Mouse (Mus musculus): ENCODE results near the gene Mipol1. TPM values are rescaled to one million over a fixed set of nuclear protein-coding genes. Genes with fewer than 3 reads are reported as not detected.

Gene Mipol1
- total and polyA plus RNA-seq, 3 experiments, result 6.4 to 10.4 (median 6.6) TPM

Other genes starting within 250 kb of the Mipol1 start
- gene Slc25a21, start 33.0 kb upstream of the Mipol1 start, total RNA-seq (2012; rRNA removed), result not detected in 2 replicates
- gene Slc25a21, start 33.0 kb upstream of the Mipol1 start, total RNA-seq (2014; rRNA removed), result not detected in 2 replicates
- not detected in 2 replicates for gene Slc25a21, start 33.0 kb upstream of the Mipol1 start, polyA plus RNA-seq (2012; ENCODE audit: insufficient read length, low read depth)
- gene Prps1l3, start within 50 bp of the Mipol1 start, total RNA-seq (2012; rRNA removed), result 91.2 and 112 TPM in 2 replicates
- gene Prps1l3, start within 50 bp of the Mipol1 start, total RNA-seq (2014; rRNA removed), result 163 and 184 TPM in 2 replicates
- gene Prps1l3, start within 50 bp of the Mipol1 start, polyA plus RNA-seq (2012; ENCODE audit: insufficient read length, low read depth), result 84.0 and 92.3 TPM in 2 replicates